Mouse (Mus musculus) CH12.LX (cell line): ENCODE data around the gene Aspdh.

Source experiments
- BHLHE40 ChIP-seq: IDR thresholded peaks from 2 replicates; pipeline ENCODE4 v1.6.1; 2011; ENCODE audit warnings: mild to moderate bottlenecking, low read depth, low read length, improper control_type of control experiment
- CTCF ChIP-seq, 2 experiments: IDR thresholded peaks in 1 of 2; conservative IDR thresholded peaks in 1 of 2; 2 replicates each; pipeline ENCODE4 v1.5.1; 2011 to 2012; ENCODE audit warnings: low read depth in 2 of 2, low read length in 2 of 2, improper control_type of control experiment in 1 of 2, inconsistent platforms in 1 of 2, mild to moderate bottlenecking in 1 of 2, moderate library complexity in 1 of 2
- EP300 ChIP-seq: IDR thresholded peaks from 2 replicates; pipeline ENCODE4 v1.6.1; 2011; ENCODE audit warnings: low read length, improper control_type of control experiment
- HCFC1 ChIP-seq: IDR thresholded peaks from 2 replicates; pipeline ENCODE4 v1.6.1; 2012; ENCODE audit warnings: low read depth, mild to moderate bottlenecking, inconsistent platforms, low read length, improper control_type of control experiment
- JUND ChIP-seq: conservative IDR thresholded peaks from 2 replicates; pipeline ENCODE4 v1.6.1; 2011; ENCODE audit warnings: low read depth, low read length, improper control_type of control experiment
- KAT2A ChIP-seq: IDR thresholded peaks from 2 replicates; pipeline ENCODE4 v1.6.1; 2012; ENCODE audit warnings: low read length, improper control_type of control experiment, inconsistent platforms; ENCODE audit not compliant: insufficient replicate concordance
- MYC ChIP-seq: IDR thresholded peaks from 2 replicates; pipeline ENCODE4 v1.6.1; 2011; ENCODE audit warnings: low read depth, mild to moderate bottlenecking, improper control_type of control experiment, low read length
- NELFE ChIP-seq: IDR thresholded peaks from 2 replicates; pipeline ENCODE4 v1.6.1; 2011; ENCODE audit warnings: low read depth, low read length, improper control_type of control experiment
- POLR2A ChIP-seq: IDR thresholded peaks from 2 replicates; pipeline ENCODE4 v1.6.1; 2011; ENCODE audit warnings: low read depth, mild to moderate bottlenecking, improper control_type of control experiment, low read length
- RAD21 ChIP-seq: IDR thresholded peaks from 2 replicates; pipeline ENCODE4 v1.6.1; 2011; ENCODE audit warnings: low read depth, mild to moderate bottlenecking, low read length, improper control_type of control experiment, moderate library complexity
- TBP ChIP-seq: conservative IDR thresholded peaks from 2 replicates; pipeline ENCODE4 v1.6.1; 2011; ENCODE audit warnings: low read depth, low read length, improper control_type of control experiment
- USF1 ChIP-seq: IDR thresholded peaks from 2 replicates; pipeline ENCODE4 v1.6.1; 2014; ENCODE audit warnings: low read depth, mild to moderate bottlenecking, inconsistent platforms, low read length, improper control_type of control experiment
- ZC3H11A ChIP-seq: IDR thresholded peaks from 2 replicates; pipeline ENCODE4 v1.6.1; 2012; ENCODE audit warnings: low read depth, mild to moderate bottlenecking, inconsistent platforms, low read length, improper control_type of control experiment

- TF ChIP-seq POLR2A (peak; percentile 96), ZC3H11A (no peak), KAT2A (peak; percentile 68; the same call in 1 of the 2 replicates), CTCF (conservative IDR thresholded peaks at IDR 0.05 in 1 of 2, IDR thresholded peaks at IDR 0.05 in 1 of 2; ENCODE audit: low read depth in 2 of 2, low read length in 2 of 2) (no peak), MYC (peak; percentile 58), TBP (peak; percentile 58; the same call in 1 of the 2 replicates), EP300 (no peak), USF1 (no peak), HCFC1 (peak; percentile 78), RAD21 (no peak), BHLHE40 (peak; percentile 98), JUND (0 out of 2 replicates have a peak, but pooled peaks have one; percentile 20), NELFE (peak; percentile 91; the same call in 1 of the 2 replicates)
These were observed 31.0 kb downstream of the Aspdh start, which contains the start of the genes Emc10 and Fam71e1 for GRCm38 (mm10) chr7:44495992-44496770.
